Mouse (Mus musculus) right cerebral cortex, postnatal 36 days (tissue): ENCODE measurements around the gene Slc10a4.
A peak's percentile ranks its signal among the peaks of the same experiment; 100 is the strongest.
"Not testable (repeated sequence)": the region's sequence is repeated elsewhere in the genome, so short reads cannot be mapped to it uniquely, and the experiment has no call there.

Source experiments
- DNase-seq, 2 experiments: peaks; one replicate each; pipeline ENCODE4 v3.0.0; 2022; ENCODE audit warnings: low spot score in 2 of 2, mixed read lengths in 1 of 2

Slc10a4 gene

GRCm38 (mm10) chr5:73013611-73014287 is 7.1 kb downstream of the Slc10a4 start:
- DNase-seq = not testable (repeated sequence)

- DNase-seq = no peak
These were observed 8.1 kb downstream of the Slc10a4 start for GRCm38 (mm10) chr5:73014745-73015144.

GRCm38 (mm10) chr5:73023801-73024200 is 17.1 kb downstream of the Slc10a4 start:
- no peak for DNase-seq

GRCm38 (mm10) chr5:73028646-73029045 is 22.0 kb downstream of the Slc10a4 start:
- no peak for DNase-seq

- DNase-seq = no peak
These were observed 25.8 kb downstream of the Slc10a4 start for GRCm38 (mm10) chr5:73032481-73032880.

GRCm38 (mm10) chr5:73044055-73044454 is 37.4 kb downstream of the Slc10a4 start:
- DNase-seq = no peak

- DNase-seq = no peak
These were observed 41.1 kb downstream of the Slc10a4 start for GRCm38 (mm10) chr5:73047651-73048245.

- DNase-seq = no peak
These were observed 47.2 kb downstream of the Slc10a4 start for GRCm38 (mm10) chr5:73053933-73054332.

- no peak for DNase-seq
These were observed 49.8 kb downstream of the Slc10a4 start for GRCm38 (mm10) chr5:73056457-73056856.

- DNase-seq = no peak
These were observed 50.3 kb downstream of the Slc10a4 start for GRCm38 (mm10) chr5:73056937-73057336.

- peak in 1 of 2 experiments; percentile 19 for DNase-seq
These were observed 54.9 kb downstream of the Slc10a4 start for GRCm38 (mm10) chr5:73061506-73062155.
